Mouse (Mus musculus): ENCODE measurements around the gene Prune1. TPM values are rescaled to one million over a fixed set of nuclear protein-coding genes. Genes with fewer than 3 reads are reported as not detected.

Gene Prune1
- polyA plus RNA-seq, 1 experiment from 2014 or later, result 28.4 TPM

GRCm38 (mm10) chr3:95284501-95285281 is 2.8 kb upstream of the Prune1 start:
- H3K4me2 ChIP-seq, result peak overlapping the region; percentile 83
- H3K9me3 ChIP-seq (replicated peaks), result no peaks in the 10 kb centered on the region
- no peak for ATAC-seq
- 89% methylated on average over 12 of the region's 12 CpGs for WGBS
- H3K27ac ChIP-seq, result no peak overlapping the region
- peaks cover 40% of the 10 kb centered on the region for H3K4me1 ChIP-seq
- peaks cover 26% of the 10 kb centered on the region for H3K36me3 ChIP-seq (ENCODE audit: poor library complexity, severe bottlenecking)
- no peak overlapping the region; the same call in 1 of the 2 replicates for H3K9ac ChIP-seq
- H3K27me3 ChIP-seq, result no peaks in the 10 kb centered on the region
- H3K4me3 ChIP-seq, result 0 out of 2 replicates have a peak overlapping the region, but pooled peaks have one; percentile 67

GRCm38 (mm10) chr3:95284062-95284461 is 2.2 kb upstream of the Prune1 start:
- no peak for ATAC-seq
- H3K9ac ChIP-seq, result peak overlapping the region; percentile 87

GRCm38 (mm10) chr3:95283589-95283941 is 1.7 kb upstream of the Prune1 start:
- Histone ChIP-seq H3K4me3 (peak overlapping the region; percentile 67), H3K27ac (peak overlapping the region; percentile 96), H3K36me3 (ENCODE audit: poor library complexity, severe bottlenecking) (peaks cover 16% of the 10 kb centered on the region), H3K9me3 (replicated peaks) (no peaks in the 10 kb centered on the region), H3K4me2 (peak overlapping the region; percentile 83), H3K9ac (peak overlapping the region; percentile 87), H3K27me3 (no peaks in the 10 kb centered on the region), H3K4me1 (peaks cover 41% of the 10 kb centered on the region)
- 1% methylated on average over 7 of the region's 7 CpGs for WGBS
- ATAC-seq, result no peak

More at GRCm38 (mm10) chr3:95284062-95284461, 2.2 kb upstream of the Prune1 start:
- H3K27ac ChIP-seq, result no peak overlapping the region
- peak overlapping the region; percentile 67 for H3K4me3 ChIP-seq
- WGBS, result 26% methylated on average over 1 of the region's 1 CpGs
- H3K9me3 ChIP-seq (replicated peaks), result no peaks in the 10 kb centered on the region
- H3K4me2 ChIP-seq, result peak overlapping the region; percentile 83
- no peaks in the 10 kb centered on the region for H3K27me3 ChIP-seq
- peaks cover 21% of the 10 kb centered on the region for H3K36me3 ChIP-seq (ENCODE audit: poor library complexity, severe bottlenecking)
- H3K4me1 ChIP-seq, result peaks cover 41% of the 10 kb centered on the region

- peaks cover 41% of the 10 kb centered on the region for H3K4me1 ChIP-seq
- H3K27ac ChIP-seq, result peak overlapping the region; percentile 96
Measured at GRCm38 (mm10) chr3:95282865-95283588, 1.2 kb upstream of the Prune1 start.

GRCm38 (mm10) chr3:95282381-95282864 is 547 bp upstream of the Prune1 start:
- 0 out of 2 replicates have a peak, but pooled peaks have one; percentile 8 for ATAC-seq
- peak overlapping the region; percentile 87 for H3K9ac ChIP-seq
- under 1% methylated on average over 11 of the region's 11 CpGs for WGBS
- H3K4me3 ChIP-seq, result peak overlapping the region; percentile 67
- H3K9me3 ChIP-seq (replicated peaks), result no peaks in the 10 kb centered on the region
- H3K27me3 ChIP-seq, result no peaks in the 10 kb centered on the region
- H3K4me2 ChIP-seq, result peak overlapping the region; percentile 83
- peak overlapping the region; percentile 96 for H3K27ac ChIP-seq
- peaks cover 41% of the 10 kb centered on the region for H3K4me1 ChIP-seq
- peaks cover 9% of the 10 kb centered on the region; the same call in 1 of the 2 replicates for H3K36me3 ChIP-seq (ENCODE audit: poor library complexity, severe bottlenecking)

More at GRCm38 (mm10) chr3:95282865-95283588, 1.2 kb upstream of the Prune1 start:
- H3K4me3 ChIP-seq, result peak overlapping the region; percentile 67
- ATAC-seq, result peak; percentile 73
- peak overlapping the region; percentile 83 for H3K4me2 ChIP-seq
- H3K9ac ChIP-seq, result peak overlapping the region; percentile 87
- H3K9me3 ChIP-seq (replicated peaks), result no peaks in the 10 kb centered on the region
- peaks cover 15% of the 10 kb centered on the region for H3K36me3 ChIP-seq (ENCODE audit: poor library complexity, severe bottlenecking)
- under 1% methylated on average over 49 of the region's 51 CpGs for WGBS
- H3K27me3 ChIP-seq, result no peaks in the 10 kb centered on the region

GRCm38 (mm10) chr3:95280747-95281146 is 1.1 kb downstream of the Prune1 start:
- Histone ChIP-seq H3K4me3 (peak overlapping the region; percentile 67), H3K27ac (peak overlapping the region; percentile 65), H3K36me3 (ENCODE audit: poor library complexity, severe bottlenecking) (0 out of 2 replicates have a peak, but pooled peaks cover 4% of the 10 kb centered on the region), H3K9ac (peak overlapping the region; percentile 77), H3K9me3 (replicated peaks) (no peaks in the 10 kb centered on the region), H3K4me2 (peak overlapping the region; percentile 83), H3K4me1 (peaks cover 41% of the 10 kb centered on the region), H3K27me3 (no peaks in the 10 kb centered on the region)
- no peak for ATAC-seq
- 25% methylated on average over 8 of the region's 8 CpGs for WGBS

- H3K27me3 ChIP-seq, result no peaks in the 10 kb centered on the region
- no peak for ATAC-seq
- WGBS, result 97% methylated on average over 1 of the region's 1 CpGs
Measured at GRCm38 (mm10) chr3:95277149-95277551, 4.7 kb downstream of the Prune1 start.

GRCm38 (mm10) chr3:95276428-95276934 is 5.4 kb downstream of the Prune1 start:
- no peak overlapping the region for H3K4me2 ChIP-seq
- 82% methylated on average over 5 of the region's 5 CpGs for WGBS
- no peaks in the 10 kb centered on the region for H3K27me3 ChIP-seq
- H3K4me1 ChIP-seq, result peaks cover 12% of the 10 kb centered on the region
- peaks cover 14% of the 10 kb centered on the region; the same call in 1 of the 2 replicates for H3K36me3 ChIP-seq (ENCODE audit: poor library complexity, severe bottlenecking)
- H3K27ac ChIP-seq, result no peak overlapping the region
- no peaks in the 10 kb centered on the region for H3K9me3 ChIP-seq (replicated peaks)
- no peak for ATAC-seq
- H3K4me3 ChIP-seq, result no peak overlapping the region
- H3K9ac ChIP-seq, result no peak overlapping the region

More at GRCm38 (mm10) chr3:95277149-95277551, 4.7 kb downstream of the Prune1 start:
- Histone ChIP-seq H3K27ac (no peak overlapping the region), H3K4me3 (no peak overlapping the region), H3K36me3 (ENCODE audit: poor library complexity, severe bottlenecking) (peaks cover 14% of the 10 kb centered on the region; the same call in 1 of the 2 replicates), H3K4me2 (no peak overlapping the region), H3K9me3 (replicated peaks) (no peaks in the 10 kb centered on the region), H3K4me1 (peaks cover 15% of the 10 kb centered on the region), H3K9ac (no peak overlapping the region)

- Histone ChIP-seq H3K27ac (no peak overlapping the region), H3K4me2 (no peak overlapping the region)
- ATAC-seq, result no peak
Measured at GRCm38 (mm10) chr3:95275161-95275560, 6.7 kb downstream of the Prune1 start.

GRCm38 (mm10) chr3:95274453-95274852 is 7.4 kb downstream of the Prune1 start:
- no peaks in the 10 kb centered on the region for H3K4me1 ChIP-seq
- no peak overlapping the region for H3K4me3 ChIP-seq
- no peak overlapping the region for H3K9ac ChIP-seq
- H3K27me3 ChIP-seq, result no peaks in the 10 kb centered on the region
- peaks cover 18% of the 10 kb centered on the region; the same call in 1 of the 2 replicates for H3K36me3 ChIP-seq (ENCODE audit: poor library complexity, severe bottlenecking)
- 96% methylated on average over 4 of the region's 4 CpGs for WGBS
- H3K27ac ChIP-seq, result no peak overlapping the region
- ATAC-seq, result no peak
- H3K4me2 ChIP-seq, result no peak overlapping the region
- H3K9me3 ChIP-seq (replicated peaks), result no peaks in the 10 kb centered on the region

More at GRCm38 (mm10) chr3:95275161-95275560, 6.7 kb downstream of the Prune1 start:
- Histone ChIP-seq H3K27me3 (no peaks in the 10 kb centered on the region), H3K4me3 (no peak overlapping the region), H3K4me1 (peaks cover 4% of the 10 kb centered on the region; the same call in 1 of the 2 replicates), H3K9me3 (replicated peaks) (no peaks in the 10 kb centered on the region), H3K36me3 (ENCODE audit: poor library complexity, severe bottlenecking) (peaks cover 14% of the 10 kb centered on the region; the same call in 1 of the 2 replicates), H3K9ac (no peak overlapping the region)
- 84% methylated on average over 6 of the region's 6 CpGs for WGBS

GRCm38 (mm10) chr3:95273471-95273870 is 8.4 kb downstream of the Prune1 start:
- no peak overlapping the region for H3K4me2 ChIP-seq
- H3K9ac ChIP-seq, result no peak overlapping the region
- no peaks in the 10 kb centered on the region for H3K4me1 ChIP-seq
- no peak overlapping the region for H3K4me3 ChIP-seq
- 94% methylated on average over 5 of the region's 5 CpGs for WGBS
- no peaks in the 10 kb centered on the region for H3K27me3 ChIP-seq
- no peaks in the 10 kb centered on the region for H3K9me3 ChIP-seq (replicated peaks)
- H3K36me3 ChIP-seq (ENCODE audit: poor library complexity, severe bottlenecking), result peaks cover 24% of the 10 kb centered on the region
- H3K27ac ChIP-seq, result no peak overlapping the region
- no peak for ATAC-seq

All from forebrain, embryonic 13.5 days (tissue).